In genomic region chr13:93243076-93243475, GRCm38 (mm10) we compare ENCODE assay signal across 8 mouse cellular contexts. TPM values are rescaled to one million over a fixed set of nuclear protein-coding genes. Genes with fewer than 3 reads are reported as not detected.
DNase-seq lines count a peak whose midpoint lies in the region; TF ChIP-seq lines count a peak whose summit lies in the region.

No protein-coding gene starts in this region.

- no peaks in the 10 kb centered on the region for H3K36me3 ChIP-seq in limb, embryonic 10.5 days

- H3K27me3 ChIP-seq in cerebellum, adult 2 months (ENCODE audit: control insufficient read depth, insufficient read depth, low read length), result no peaks in the 10 kb centered on the region
- no peaks in the 10 kb centered on the region for H3K27me3 ChIP-seq in limb, embryonic 10.5 days (ENCODE audit: low read depth, poor library complexity, severe bottlenecking)

- DNase-seq in 416B (ENCODE audit: low read depth) (peak; percentile 80), NIH3T3 (ENCODE audit: low read depth) (peak; percentile 81)
- peak; percentile 62 to 77 for DNase-seq in cerebellum, adult 2 months
- DNase-seq in frontal cortex, postnatal 14 days (ENCODE audit: low spot score in 2 of 2), result peak; percentile 36 to 65
- peak; percentile 82 for DNase-seq in kidney, adult 18-20 months
- peak; percentile 74 for DNase-seq in limb, embryonic 10.5 days (ENCODE audit: low spot score)
- DNase-seq in natural killer cell, adult 2 months (ENCODE audit: low spot score in 2 of 2), result peak; percentile 81 to 85
- DNase-seq in testis, postnatal 14 days (ENCODE audit: low spot score), result peak; percentile 36

- TF ChIP-seq CTCF in cerebellum, adult 2 months (IDR thresholded peaks at IDR 0.05; ENCODE audit: borderline replicate concordance, insufficient read depth, low read depth, low read length), result peak; percentile 69

- no peak for TF ChIP-seq POLR2A in cerebellum, adult 2 months (IDR thresholded peaks at IDR 0.05; ENCODE audit: borderline replicate concordance, insufficient read depth, low read length)

- no peak overlapping the region for H3K27ac ChIP-seq in cerebellum, adult 2 months (ENCODE audit: insufficient read depth, low read length)
- no peak overlapping the region for H3K27ac ChIP-seq in limb, embryonic 10.5 days

- H3K9me3 ChIP-seq in limb, embryonic 10.5 days (replicated peaks), result no peaks in the 10 kb centered on the region

- no peak overlapping the region for H3K4me3 ChIP-seq in cerebellum, adult 2 months (replicated peaks; ENCODE audit: insufficient read depth, low read depth, low read length)
- no peak overlapping the region for H3K4me3 ChIP-seq in limb, embryonic 10.5 days

- 77% methylated on average over 2 of the region's 2 CpGs for whole genome bisulfite sequencing in cerebellum, adult 2 months
- WGBS in limb, embryonic 10.5 days, result 86% methylated on average over 2 of the region's 2 CpGs

- no peaks in the 10 kb centered on the region for H3K4me1 ChIP-seq in cerebellum, adult 2 months (ENCODE audit: control insufficient read depth, insufficient read depth, low read length)
- peaks cover 8% of the 10 kb centered on the region for H3K4me1 ChIP-seq in limb, embryonic 10.5 days

RNA-seq across cellular contexts. Expression of gene Tent2, which starts 50.9 kb away (rescaled TPM):
- 33.3 and 34.1 TPM in 2 replicates for polyA plus RNA-seq in cerebellum, adult 2 months (2012; rRNA removed)
- 67.6 and 76.8 TPM in 2 replicates for polyA plus RNA-seq in limb, embryonic 10.5 days (2016; fragmentation: Nextera tagmentation; extraction: Ambion mirVana)

RNA-seq across cellular contexts. Expression of gene Homer1, which starts 56.4 kb away (rescaled TPM):
- polyA plus RNA-seq in cerebellum, adult 2 months (2012; rRNA removed), result 15.7 and 15.8 TPM in 2 replicates
- polyA plus RNA-seq in limb, embryonic 10.5 days (2016; fragmentation: Nextera tagmentation; extraction: Ambion mirVana), result 9.2 and 9.6 TPM in 2 replicates
